Mouse (Mus musculus): ENCODE data around the gene Rpsa.

- TF ChIP-seq POLR2A (IDR thresholded peaks at IDR 0.05; ENCODE audit: low read depth, low read length) (no peak), CTCF (conservative IDR thresholded peaks at IDR 0.05; ENCODE audit: insufficient read depth, insufficient read length, low read depth, low read length) (no peak)
Observed at GRCm38 (mm10) chr9:120101165-120101564, 26.3 kb upstream of the Rpsa start.

Measured in kidney, adult 2 months (tissue).